Mouse (Mus musculus): ENCODE measurements around the gene C9orf72.
"Not testable (repeated sequence)": the region's sequence is repeated elsewhere in the genome, so short reads cannot be mapped to it uniquely, and the experiment has no call there.

C9orf72 gene
- long read RNA-seq, experiment 1, partial matches to known transcripts = 5 of 8 reads
- long read RNA-seq, experiment 1, other reads (novel, unspliced or antisense) = 1 of 8 reads
- long read RNA-seq, experiment 2, partial matches to known transcripts = 2 of 6 reads
- long read RNA-seq, experiment 2, other reads (novel, unspliced or antisense) = 3 of 6 reads

- intact Hi-C loops (cut with DNase I) = no loop called here
Observed at GRCm38 (mm10) chr4:35225734-35226495, at the start of gene C9orf72. Gene C9orf72, minus strand, starts transcription at chr4:35226175.

DNA sequence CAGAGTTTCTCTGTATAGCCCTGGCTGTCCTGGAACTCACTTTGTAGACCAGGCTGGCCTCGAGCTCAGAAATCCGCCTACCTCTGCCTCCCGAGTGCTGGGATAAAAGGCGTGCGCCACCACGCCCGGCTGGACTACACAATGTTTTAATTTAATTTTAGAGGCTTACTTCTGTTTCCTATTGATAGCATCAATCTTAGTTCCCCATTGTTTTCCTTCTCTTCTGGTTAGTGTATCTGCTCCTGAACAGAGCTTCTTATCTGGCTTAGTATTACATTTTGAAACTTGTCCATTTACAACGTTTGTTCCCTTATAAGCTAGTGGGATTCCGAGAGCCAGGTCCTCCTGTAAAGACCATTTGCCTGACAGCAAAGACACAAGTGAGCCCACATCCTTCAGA lies 33.0 kb upstream of the C9orf72 start:
- intact Hi-C loops (cut with DNase I) = no loop called here

- intact Hi-C loops (cut with DNase I) = no loop called here
Observed at GRCm38 (mm10) chr4:35244023-35244422, 18.0 kb upstream of the C9orf72 start.

DNA sequence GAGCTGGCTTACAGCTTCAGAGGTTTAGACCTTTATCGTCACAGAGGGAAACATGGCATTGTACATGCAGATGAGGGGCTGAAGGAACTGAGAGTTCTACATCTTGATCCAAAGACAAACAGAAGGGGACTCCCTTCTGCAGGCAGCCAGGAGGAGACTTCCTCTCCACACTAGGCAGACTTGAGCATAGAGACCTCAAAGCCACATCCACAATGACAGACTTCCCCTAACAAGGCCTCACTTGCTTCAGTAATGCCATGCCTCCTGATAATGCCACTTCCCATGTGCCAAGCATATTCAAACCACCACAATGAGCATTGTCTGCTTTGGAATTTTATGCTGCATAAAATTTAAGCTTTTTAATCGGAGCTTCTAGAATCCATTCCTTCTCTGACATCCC lies 15.8 kb upstream of the C9orf72 start:
- intact Hi-C loops (cut with DNase I) = no loop called here

DNA sequence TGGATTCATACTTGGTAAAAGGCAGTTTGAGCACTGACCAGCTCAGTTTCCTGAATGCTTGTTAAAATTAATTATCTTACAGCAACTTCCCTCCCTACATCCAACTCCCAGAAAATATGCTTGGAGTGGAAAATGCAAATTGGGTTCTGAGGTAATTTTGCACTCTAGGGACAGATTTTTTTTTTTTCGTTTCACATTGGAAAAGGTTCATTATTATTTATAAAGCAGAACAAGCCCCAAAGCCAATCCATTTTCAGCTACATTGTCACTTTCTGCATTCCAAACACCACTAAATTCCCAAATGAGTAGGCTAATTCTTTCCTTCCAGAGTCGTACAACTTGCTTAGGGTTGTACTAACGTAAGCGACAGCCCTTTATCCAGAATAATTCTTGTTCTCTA lies 12.7 kb upstream of the C9orf72 start:
- intact Hi-C loops (cut with DNase I) = no loop called here

- intact Hi-C loops (cut with DNase I) = not testable (repeated sequence)
Observed at GRCm38 (mm10) chr4:35238240-35238639, 12.3 kb upstream of the C9orf72 start.

DNA sequence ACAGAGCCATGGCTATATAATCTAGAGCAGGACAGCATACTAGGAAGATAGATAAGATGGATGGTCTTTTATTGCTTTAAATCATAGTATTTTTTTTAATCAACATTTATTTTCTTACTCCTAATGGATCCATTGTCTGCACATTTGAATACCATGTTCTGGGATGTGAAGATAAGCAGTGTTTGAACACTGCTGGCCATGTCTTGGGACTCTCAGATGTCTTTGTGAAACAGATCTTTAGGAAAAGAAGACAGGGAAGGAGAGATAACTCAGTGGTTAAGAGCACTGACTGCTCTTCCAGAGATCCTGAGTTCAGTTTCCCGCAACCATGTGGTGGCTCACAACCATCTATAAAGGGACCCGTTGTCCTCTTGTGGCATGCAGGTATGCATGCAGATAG lies 10.3 kb upstream of the C9orf72 start:
- intact Hi-C loops (cut with DNase I) = no loop called here

DNA sequence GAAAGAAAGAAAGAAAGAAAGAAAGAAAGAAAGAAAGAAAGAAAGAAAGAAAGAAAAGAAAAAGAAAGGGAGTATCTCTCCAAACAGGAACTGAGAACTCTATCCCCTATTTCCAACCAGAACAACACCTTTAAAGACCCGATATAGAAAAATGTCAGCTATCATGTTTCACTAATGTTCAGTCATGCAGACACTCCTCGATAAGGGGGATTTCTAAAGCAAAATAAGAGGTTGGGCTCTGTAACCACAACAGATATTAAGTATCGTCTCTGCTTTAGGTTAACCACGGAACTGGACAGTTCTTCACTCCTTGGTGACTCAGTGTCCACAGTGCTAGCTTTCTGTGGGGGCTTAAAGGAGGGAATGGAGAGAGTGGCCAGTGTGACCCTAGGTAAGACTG lies 2.3 kb upstream of the C9orf72 start:
- intact Hi-C loops (cut with DNase I) = no loop called here

DNA sequence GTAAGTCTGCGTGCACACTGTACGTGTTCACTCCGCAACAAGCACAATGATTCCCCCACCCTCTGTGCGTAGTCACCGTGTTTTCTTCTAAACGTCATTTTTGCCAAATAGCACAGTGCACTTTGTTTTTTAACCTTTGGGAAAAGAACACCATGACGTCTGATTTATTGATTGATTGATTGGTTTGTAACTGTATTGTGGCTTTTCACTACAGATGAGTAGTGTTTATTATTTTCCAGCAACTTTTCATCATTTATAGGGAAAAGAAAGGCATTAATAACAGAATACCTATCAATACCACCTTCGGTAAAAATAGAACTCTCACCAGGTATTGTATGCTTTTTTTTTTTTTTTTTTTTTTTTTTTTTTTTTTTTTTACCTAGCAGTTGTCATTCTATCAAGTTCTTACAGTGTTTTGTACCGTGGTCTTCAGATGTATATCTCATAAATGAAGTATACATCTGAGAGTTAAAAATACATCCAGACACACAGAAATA lies 569 bp upstream of the C9orf72 start:
- intact Hi-C loops (cut with DNase I) = no loop called here

DNA sequence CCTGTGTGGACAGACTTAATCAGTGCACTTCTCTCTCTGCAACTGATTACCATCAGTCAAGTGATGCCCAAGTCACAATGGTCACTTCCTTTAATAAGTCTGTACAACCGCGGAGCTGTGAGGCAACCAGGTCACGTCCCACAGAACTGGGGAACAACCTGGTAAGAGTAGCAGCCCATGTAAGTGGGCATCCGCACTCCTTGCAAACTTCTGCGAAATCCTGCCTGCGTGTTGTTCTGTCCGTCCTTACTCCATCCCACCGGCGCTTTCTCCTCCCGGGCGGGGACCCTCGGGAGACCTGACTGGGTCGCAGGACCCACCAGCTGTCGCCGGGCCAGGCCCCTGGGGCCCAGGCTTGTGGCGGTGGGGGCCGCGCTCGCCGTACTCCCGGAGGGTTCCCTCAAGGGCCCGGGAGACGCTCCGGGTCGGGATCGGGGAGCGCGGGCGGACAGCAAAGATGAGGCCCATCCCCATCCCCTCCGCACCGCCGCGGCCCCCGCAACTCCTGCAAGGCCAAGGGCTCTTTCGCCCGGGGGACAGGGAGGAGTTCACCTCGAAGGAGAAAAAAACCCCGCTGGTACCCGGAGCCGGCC lies 738 bp downstream of the C9orf72 start:
- intact Hi-C loops (cut with DNase I) = no loop called here

- intact Hi-C loops (cut with DNase I) = no loop called here
Observed at GRCm38 (mm10) chr4:35224101-35224500, 1.9 kb downstream of the C9orf72 start.

DNA sequence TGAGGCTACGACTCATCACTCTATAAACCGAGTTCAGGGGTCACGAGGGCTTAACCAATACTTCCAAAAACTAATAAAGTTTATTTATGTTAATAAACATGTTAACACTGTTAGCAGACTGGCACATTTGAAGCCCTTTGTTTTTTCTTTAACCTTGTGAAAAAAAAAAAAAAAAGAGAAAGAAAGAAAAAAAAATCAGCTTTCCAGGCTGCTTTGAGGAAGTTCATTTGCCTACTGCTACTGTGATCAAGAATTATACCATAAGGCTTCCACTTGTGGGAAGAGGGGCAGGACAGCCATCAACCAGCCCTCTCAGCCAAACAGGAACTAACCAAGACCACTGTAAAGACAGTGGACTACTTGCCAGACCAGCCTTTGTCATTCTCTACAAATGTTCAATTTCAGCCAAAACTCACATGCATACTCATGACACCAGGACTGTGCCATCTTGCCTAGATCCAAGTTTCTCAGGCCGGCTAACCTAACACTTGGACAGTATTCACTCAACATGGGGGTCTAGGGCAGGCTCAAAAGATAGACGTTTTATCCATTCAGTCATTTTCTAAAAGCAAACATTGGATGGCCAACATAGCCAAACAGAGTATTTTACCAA lies 2.5 kb downstream of the C9orf72 start:
- intact Hi-C loops (cut with DNase I) = no loop called here

GRCm38 (mm10) chr4:35221903-35222302 lies 4.1 kb downstream of the C9orf72 start:
- intact Hi-C loops (cut with DNase I) = no loop called here

DNA sequence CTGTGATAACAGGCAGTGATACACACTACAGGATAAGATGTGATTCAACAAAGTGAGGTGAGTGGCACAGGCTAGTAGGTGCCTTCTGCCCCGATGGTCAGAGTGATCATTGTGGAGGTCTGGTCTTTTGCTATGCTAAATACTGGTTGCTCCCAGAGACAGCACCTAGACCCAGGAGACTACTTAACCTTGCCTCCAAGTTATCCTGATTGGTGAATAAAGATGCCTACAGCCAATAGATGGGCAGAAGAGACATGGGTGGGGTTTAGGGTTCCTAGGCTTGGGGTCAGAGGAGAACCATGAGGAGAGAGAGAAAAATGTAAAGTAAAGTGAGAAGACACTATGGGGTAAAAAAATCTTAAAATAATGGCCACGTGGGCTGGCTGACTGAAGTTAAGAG lies 4.8 kb downstream of the C9orf72 start:
- intact Hi-C loops (cut with DNase I) = no loop called here

GRCm38 (mm10) chr4:35220108-35220731 lies 5.8 kb downstream of the C9orf72 start:
- intact Hi-C loops (cut with DNase I) = no loop called here

DNA sequence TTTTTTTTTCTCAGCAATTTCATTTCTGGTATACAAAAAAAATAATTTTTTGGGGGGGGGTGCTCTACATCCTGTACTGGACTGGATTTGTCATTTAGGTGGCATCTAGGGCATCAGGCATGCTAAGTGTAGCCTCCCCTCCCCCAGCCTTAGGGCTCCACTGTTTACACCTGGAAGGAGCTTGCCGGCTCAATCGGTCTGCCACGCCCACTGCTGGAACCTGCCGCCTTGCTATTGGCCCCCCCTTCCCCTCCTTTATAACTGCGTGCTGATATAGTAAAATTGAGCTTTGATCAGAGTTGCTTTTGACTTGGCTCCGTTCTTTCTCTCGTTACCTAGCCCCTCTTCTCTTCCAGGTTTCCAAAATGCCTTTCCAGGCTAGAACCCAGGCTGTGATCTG lies 21.3 kb downstream of the C9orf72 start:
- intact Hi-C loops (cut with DNase I) = no loop called here

DNA sequence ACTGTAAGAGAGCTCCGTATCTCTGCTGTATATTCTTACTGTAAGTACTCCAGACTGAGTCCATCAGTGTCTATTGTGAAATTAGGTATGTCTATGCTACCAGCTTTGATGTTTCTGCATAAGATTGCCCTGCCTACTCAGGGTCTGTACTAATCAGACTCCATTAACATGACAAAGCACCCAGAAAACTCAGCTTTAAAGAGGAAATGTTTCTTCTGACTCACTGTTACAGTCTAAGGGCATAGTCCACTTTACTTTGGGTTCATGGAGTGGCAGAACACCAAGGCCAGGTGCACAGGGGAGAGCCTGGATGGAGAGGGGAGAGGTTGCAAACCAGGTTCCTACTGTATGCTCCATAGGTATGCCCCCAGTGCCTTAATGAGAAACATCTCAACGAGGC lies 22.3 kb downstream of the C9orf72 start:
- intact Hi-C loops (cut with DNase I) = no loop called here

GRCm38 (mm10) chr4:35201700-35202099 lies 24.3 kb downstream of the C9orf72 start:
- intact Hi-C loops (cut with DNase I) = no loop called here

DNA sequence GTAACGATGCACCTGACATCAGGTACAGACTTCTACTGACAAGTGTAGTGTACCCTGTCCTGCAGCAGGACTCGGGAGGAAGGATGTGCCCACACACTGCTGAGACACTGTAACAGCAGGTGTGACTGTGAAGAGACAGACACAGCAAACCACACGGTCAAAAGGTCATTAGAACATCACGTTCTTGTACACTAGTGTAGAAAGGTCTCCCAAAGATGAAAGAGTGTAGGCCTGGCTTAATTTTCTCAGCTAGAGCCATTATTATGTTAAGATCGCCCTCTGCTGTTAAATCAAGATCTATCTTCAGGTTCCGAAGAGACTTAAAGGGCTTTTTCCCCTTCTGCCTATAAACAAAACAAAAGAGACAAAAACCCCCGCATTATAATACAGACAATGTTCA lies 33.2 kb downstream of the C9orf72 start:
- intact Hi-C loops (cut with DNase I) = loop anchor here (2.0 kb wide), 1 partner anchor 234 kb away; no protein-coding TSS in a partner anchor

- intact Hi-C loops (cut with DNase I) = no loop called here
Observed at GRCm38 (mm10) chr4:35189794-35190193, 36.2 kb downstream of the C9orf72 start.

DNA sequence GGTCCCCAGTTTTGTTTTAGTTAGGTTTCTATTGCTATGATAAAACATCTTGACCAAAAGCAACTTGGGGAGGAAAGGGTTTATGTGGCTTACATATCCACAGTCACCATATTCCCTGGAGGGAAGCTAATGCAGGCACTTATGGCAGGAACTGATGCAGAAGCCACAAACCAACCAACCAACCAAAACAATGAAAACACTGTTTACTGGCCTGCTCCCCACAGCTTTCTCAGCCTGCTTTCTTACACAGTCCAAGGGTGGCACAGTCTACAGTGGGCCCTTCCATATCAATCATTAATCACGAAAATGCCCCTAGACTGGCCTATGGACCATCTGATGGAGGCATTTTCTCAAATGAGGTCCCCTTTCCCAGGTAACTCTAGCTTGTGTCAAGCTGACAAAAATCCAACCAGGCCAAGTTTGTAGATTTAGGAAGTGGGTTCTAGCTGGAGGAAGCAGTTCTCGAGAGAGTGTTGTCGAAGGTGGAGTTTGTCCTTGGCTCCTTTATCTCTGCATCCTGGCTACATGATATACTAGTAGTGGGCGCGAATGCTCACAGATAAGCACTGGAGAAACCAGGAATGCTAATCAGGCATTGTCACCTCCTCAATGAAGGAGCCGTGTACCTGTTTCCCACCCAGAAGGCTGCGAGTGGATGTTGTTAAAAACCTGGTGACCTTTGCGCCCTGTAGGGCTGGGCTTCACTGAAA lies 38.2 kb downstream of the C9orf72 start:
- intact Hi-C loops (cut with DNase I) = no loop called here
